Mouse (Mus musculus) naive thymus-derived CD4-positive, alpha-beta T cell, adult 2 months (primary cell): Measurements from ENCODE around the gene Glod4.

Source experiments
- DNase-seq: peaks from one replicate; pipeline ENCODE4 v3.0.0-alpha.2; 2011; ENCODE audit warnings: low read depth

The Glod4 gene

GRCm38 (mm10) chr11:76146187-76147010 is 97.1 kb downstream of the Glod4 start:
- DNase-seq: no peak

DNA sequence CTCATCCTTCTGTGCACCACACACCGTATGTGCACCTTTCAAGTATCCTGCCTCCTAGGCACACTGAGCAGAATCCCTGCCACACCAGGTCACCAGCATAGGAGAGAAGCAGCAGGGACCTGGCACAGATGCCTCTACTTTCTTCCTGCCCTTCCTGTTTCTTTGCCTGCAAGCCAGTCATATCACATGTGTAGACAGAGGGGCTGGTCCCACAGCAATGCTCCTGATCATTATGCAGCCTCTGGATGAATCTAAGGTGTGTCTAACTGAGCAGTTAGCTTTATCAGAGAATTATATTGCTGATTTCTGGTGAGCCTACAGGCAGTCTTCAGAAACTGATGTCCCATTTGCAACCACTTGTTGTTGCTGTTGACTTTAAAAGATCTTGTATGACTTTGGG is 98.4 kb downstream of the Glod4 start:
- no peak for DNase-seq

DNA sequence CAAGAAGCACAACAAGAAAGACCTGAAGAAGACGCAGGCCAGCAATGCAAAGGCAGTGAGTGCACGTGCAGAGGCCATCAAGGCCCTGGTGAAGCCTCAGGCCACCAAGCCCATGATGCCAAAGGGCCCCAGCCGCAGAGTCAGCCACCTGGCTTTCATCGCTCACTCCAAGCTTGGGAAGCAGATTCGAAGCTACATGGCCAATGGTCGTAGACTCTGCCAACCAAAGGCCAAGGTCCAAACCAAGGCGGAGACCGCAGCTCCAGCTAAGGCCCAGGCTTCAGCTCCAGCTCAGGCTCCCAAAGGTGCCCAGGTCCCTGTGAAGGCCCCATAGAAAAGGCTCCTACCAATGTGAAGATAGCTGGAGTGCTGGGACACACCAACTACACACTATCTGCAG is 99.1 kb downstream of the Glod4 start:
- no peak for DNase-seq

- no peak for DNase-seq
These were observed 105.5 kb downstream of the Glod4 start for GRCm38 (mm10) chr11:76137996-76138395.

DNA sequence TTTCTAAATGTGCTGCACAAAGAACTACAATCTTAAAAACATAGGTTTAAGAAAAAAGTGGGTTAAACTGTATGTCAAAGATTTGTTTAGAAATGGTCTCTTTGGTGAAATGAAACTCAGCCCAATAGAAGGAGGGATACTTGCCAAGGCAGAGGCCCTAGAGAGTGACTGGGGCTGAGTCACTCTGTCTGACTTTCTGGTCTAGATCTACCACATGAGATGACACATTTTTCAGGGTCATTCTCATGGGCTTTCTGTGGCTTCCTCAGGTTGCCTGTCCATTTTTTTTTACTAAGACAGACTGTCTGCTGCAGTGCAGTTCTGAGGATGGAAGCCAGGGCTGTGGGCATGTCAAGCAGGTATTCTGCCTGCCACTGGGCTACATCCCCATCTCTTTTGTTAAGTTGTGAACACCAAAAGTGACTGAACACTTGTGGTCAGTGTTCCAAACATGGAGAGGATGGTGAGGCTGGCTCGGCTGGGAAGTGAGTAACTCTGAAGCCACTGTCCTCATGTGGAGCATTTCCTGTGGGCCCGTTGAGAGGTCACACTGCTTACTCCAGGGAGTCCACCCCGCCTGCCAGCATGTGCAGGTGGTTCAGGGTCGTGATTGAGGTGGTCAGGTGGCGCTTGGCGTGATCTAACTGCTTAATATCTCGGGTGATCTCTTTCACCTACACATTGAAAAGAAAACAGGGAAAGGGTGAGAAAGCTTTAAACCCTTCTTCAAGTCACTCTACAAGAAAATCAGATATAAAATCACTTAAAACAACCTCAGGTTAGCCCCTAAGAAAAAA is 107.7 kb downstream of the Glod4 start:
- no peak for DNase-seq

GRCm38 (mm10) chr11:76130859-76131258 is 112.7 kb downstream of the Glod4 start:
- peak; percentile 21 for DNase-seq

GRCm38 (mm10) chr11:76125386-76125785 is 118.1 kb downstream of the Glod4 start:
- DNase-seq: no peak

GRCm38 (mm10) chr11:76123517-76123916 is 120.0 kb downstream of the Glod4 start:
- DNase-seq: no peak

- DNase-seq: no peak
These were observed 121.0 kb downstream of the Glod4 start for GRCm38 (mm10) chr11:76122571-76122970.

- DNase-seq: no peak
These were observed 122.4 kb downstream of the Glod4 start for GRCm38 (mm10) chr11:76121086-76121485.

DNA sequence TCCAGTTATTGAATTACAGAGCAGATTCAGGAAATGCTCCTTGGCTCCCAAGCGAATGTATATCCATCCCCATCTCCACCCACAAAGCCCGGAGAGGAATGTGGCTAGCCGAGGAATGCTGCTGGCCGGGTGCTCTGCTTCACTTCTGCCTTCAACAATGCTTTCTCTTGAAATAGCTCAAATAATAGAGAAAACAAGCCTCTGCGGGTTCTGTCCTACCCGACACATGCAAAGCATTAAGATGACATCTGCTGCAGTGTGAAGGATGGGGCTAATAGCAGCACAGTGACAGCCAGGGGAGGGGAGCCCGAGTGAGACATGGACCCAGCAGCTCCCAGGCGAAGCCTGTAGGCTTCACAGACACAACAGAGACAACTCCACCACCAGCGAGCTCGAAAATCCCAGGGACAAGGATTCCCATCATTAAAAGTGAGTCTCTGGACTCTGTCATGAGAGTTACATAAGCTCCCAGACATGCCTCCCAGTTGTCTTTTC is 123.1 kb downstream of the Glod4 start:
- DNase-seq: no peak

- peak; percentile 19 for DNase-seq
These were observed 133.1 kb downstream of the Glod4 start for GRCm38 (mm10) chr11:76110416-76110815.

- no peak for DNase-seq
These were observed 136.7 kb downstream of the Glod4 start for GRCm38 (mm10) chr11:76106551-76107496.

DNA sequence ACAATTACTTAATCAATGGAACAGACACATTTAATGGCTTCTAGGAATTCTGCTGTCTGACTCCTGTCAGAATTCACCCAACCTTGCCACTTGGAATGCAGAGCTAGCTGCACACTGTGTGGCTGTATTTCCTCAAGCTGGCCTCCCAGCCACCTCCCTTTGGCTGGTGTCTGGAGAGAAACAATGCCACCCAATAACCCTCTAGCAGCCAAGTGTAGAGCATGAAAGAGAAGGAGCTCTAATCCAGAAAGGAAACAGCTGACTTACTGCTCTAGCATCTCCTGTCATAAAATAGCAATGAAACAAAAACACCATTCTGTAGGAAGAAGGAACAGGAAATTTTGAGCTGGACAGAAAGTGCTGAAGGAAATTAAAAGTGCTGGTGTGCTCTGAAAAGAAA is 142.4 kb downstream of the Glod4 start:
- no peak for DNase-seq

- no peak for DNase-seq
These were observed 144.1 kb downstream of the Glod4 start for GRCm38 (mm10) chr11:76099193-76099975.

- DNase-seq: no peak
These were observed 149.9 kb downstream of the Glod4 start for GRCm38 (mm10) chr11:76093610-76094009.

- DNase-seq: no peak
These were observed 153.7 kb downstream of the Glod4 start for GRCm38 (mm10) chr11:76089776-76090175.

DNA sequence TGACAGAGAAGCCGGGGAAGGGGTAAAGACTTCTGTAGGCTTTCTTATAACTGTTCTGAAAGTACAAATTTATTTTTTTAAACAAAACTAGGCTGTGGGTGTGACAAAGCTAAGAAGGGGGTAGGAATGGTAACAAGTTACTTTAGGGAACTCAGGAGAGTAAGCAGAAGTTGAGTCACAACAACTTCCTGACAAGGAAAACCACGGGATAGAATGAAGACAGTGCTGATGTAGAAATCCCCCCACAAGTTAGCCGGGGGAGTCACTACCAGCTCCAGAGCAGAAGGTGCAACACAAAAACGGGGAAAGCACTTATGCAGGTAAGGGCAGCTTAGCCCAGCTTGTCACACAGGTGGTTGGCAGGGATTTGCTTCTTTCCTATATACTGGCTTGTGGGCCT is 155.0 kb downstream of the Glod4 start:
- no peak for DNase-seq

GRCm38 (mm10) chr11:76085898-76086591 is 157.5 kb downstream of the Glod4 start:
- DNase-seq: peak; percentile 69

DNA sequence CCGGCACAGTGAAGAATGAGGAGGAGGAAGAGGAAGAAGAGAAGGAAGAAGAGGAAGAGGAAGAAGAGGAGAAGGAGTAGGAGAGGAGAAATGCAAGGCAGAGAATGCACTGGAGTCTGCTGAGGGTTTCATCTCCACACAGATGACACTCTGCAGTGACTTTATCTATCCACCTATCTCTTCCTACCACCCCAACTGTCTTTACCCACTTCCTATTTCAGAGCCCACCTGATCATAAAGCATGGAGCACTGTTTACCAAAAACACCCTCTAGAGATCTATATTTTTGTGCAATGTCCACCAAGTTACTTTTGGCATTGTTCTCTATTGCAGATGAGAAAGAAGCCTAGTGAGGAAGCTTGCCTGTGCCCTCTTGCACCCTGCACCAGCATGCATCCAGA is 158.6 kb downstream of the Glod4 start:
- no peak for DNase-seq
